Mouse (Mus musculus): ENCODE measurements around the gene Nol7. TPM values are rescaled to one million over a fixed set of nuclear protein-coding genes. Genes with fewer than 3 reads are reported as not detected.

Gene Nol7
- total and polyA plus RNA-seq, 3 experiments: 165 to 329 (median 260) TPM

- no peak for DNase-seq (ENCODE audit: extremely low read depth)
- in situ Hi-C loops (cut with MboI; ENCODE audit: low pct_ligation_motif_present, low pct_unique_long_range_greater_than_20kb, low sequenced_read_pairs): loop anchor here (25.0 kb wide), 1 partner anchor 367 kb away; no protein-coding TSS in a partner anchor
- no peak overlapping the region for H3K27ac ChIP-seq (ENCODE audit: insufficient read depth, low read depth)
- H3K4me2 ChIP-seq (ENCODE audit: insufficient read depth, low read depth, poor library complexity, severe bottlenecking): no peak overlapping the region
- no peaks in the 10 kb centered on the region for H3K79me2 ChIP-seq (replicated peaks; ENCODE audit: control insufficient read depth, extremely low read depth, insufficient read depth, poor library complexity, severe bottlenecking)
- no peak overlapping the region for H3K9ac ChIP-seq (ENCODE audit: insufficient read depth, low read depth)
- no peak overlapping the region for H3K4me3 ChIP-seq (replicated peaks in 1 of 3; ENCODE audit: low read depth in 2 of 3, low read length in 2 of 3, poor library complexity in 1 of 3)
- no peaks in the 10 kb centered on the region for H3K27me3 ChIP-seq (replicated peaks)
- H3K4me1 ChIP-seq (ENCODE audit: control insufficient read depth in 1 of 2, insufficient read depth in 2 of 2): peaks cover 0 to 4% of the 10 kb centered on the region in 2 experiments; a peak in 2 of 4 replicates
- peaks cover 5% of the 10 kb centered on the region for H3K9me3 ChIP-seq (replicated peaks; ENCODE audit: low read length)
- dilution Hi-C loops (cut with MboI; ENCODE audit: extremely low pct_ligation_motif_present, extremely low pct_unique_long_range_greater_than_20kb, low sequenced_read_pairs): no loop called here
- TF ChIP-seq POLR2AphosphoS2 (IDR thresholded peaks at IDR 0.05; ENCODE audit: low read depth, low read length) (no peak), GABPA (IDR thresholded peaks at IDR 0.05; ENCODE audit: insufficient replicate concordance, low read depth, low read length) (no peak), JUN (IDR thresholded peaks at IDR 0.05; ENCODE audit: insufficient read depth, low read depth, low read length) (no peak), MXI1 (IDR thresholded peaks at IDR 0.05; ENCODE audit: low read depth, low read length) (no peak), TCF12 (IDR thresholded peaks at IDR 0.05; ENCODE audit: low read depth, low read length) (no peak), KAT2A (IDR thresholded peaks at IDR 0.05; ENCODE audit: insufficient replicate concordance, low read length) (no peak), ZMIZ1 (IDR thresholded peaks at IDR 0.05; ENCODE audit: low read depth, low read length) (no peak), MAX (IDR thresholded peaks at IDR 0.05; ENCODE audit: low read length) (no peak)
- peaks cover 7 to 40% of the 10 kb centered on the region in 2 experiments for H3K36me3 ChIP-seq (replicated peaks in 1 of 2; ENCODE audit: control insufficient read depth in 1 of 2, insufficient read depth in 1 of 2, low read length in 1 of 2)
These were observed 28.1 kb upstream of the Nol7 start for GRCm38 (mm10) chr13:43370063-43370462.

- Histone ChIP-seq H3K9me3 (replicated peaks; ENCODE audit: low read length) (peaks cover 5% of the 10 kb centered on the region), H3K79me2 (replicated peaks; ENCODE audit: control insufficient read depth, extremely low read depth, insufficient read depth, poor library complexity, severe bottlenecking) (no peaks in the 10 kb centered on the region), H3K27ac (ENCODE audit: insufficient read depth, low read depth) (no peak overlapping the region), H3K27me3 (replicated peaks) (no peaks in the 10 kb centered on the region), H3K36me3 (replicated peaks in 1 of 2; ENCODE audit: control insufficient read depth in 1 of 2, insufficient read depth in 1 of 2, low read length in 1 of 2) (peaks cover 12 to 60% of the 10 kb centered on the region in 2 experiments), H3K4me1 (ENCODE audit: control insufficient read depth in 1 of 2, insufficient read depth in 2 of 2) (no peaks in the 10 kb centered on the region), H3K9ac (ENCODE audit: insufficient read depth, low read depth) (no peak overlapping the region), H3K4me2 (ENCODE audit: insufficient read depth, low read depth, poor library complexity, severe bottlenecking) (no peak overlapping the region), H3K4me3 (replicated peaks in 1 of 3; ENCODE audit: low read depth in 2 of 3, low read length in 2 of 3, poor library complexity in 1 of 3) (no peak overlapping the region)
- in situ Hi-C loops (cut with MboI; ENCODE audit: low pct_ligation_motif_present, low pct_unique_long_range_greater_than_20kb, low sequenced_read_pairs) (loop anchor here (25.0 kb wide), 1 partner anchor 364 kb away; no protein-coding TSS in a partner anchor), dilution Hi-C loops (cut with MboI; ENCODE audit: extremely low pct_ligation_motif_present, extremely low pct_unique_long_range_greater_than_20kb, low sequenced_read_pairs) (no loop called here)
- DNase-seq (ENCODE audit: extremely low read depth): no peak
- TF ChIP-seq CTCF (conservative IDR thresholded peaks at IDR 0.05 in 1 of 2, IDR thresholded peaks at IDR 0.05 in 1 of 2; ENCODE audit: low read depth in 2 of 2, low read length in 2 of 2): peak in 1 of 2 experiments; percentile 44; a peak in 2 of 4 replicates
- TF ChIP-seq MXI1 (IDR thresholded peaks at IDR 0.05; ENCODE audit: low read depth, low read length): no peak
These were observed 25.3 kb upstream of the Nol7 start for GRCm38 (mm10) chr13:43372892-43373291.

- Histone ChIP-seq H3K4me2 (ENCODE audit: insufficient read depth, low read depth, poor library complexity, severe bottlenecking) (no peak overlapping the region), H3K9ac (ENCODE audit: insufficient read depth, low read depth) (no peak overlapping the region), H3K79me2 (replicated peaks; ENCODE audit: control insufficient read depth, extremely low read depth, insufficient read depth, poor library complexity, severe bottlenecking) (no peaks in the 10 kb centered on the region), H3K4me3 (replicated peaks in 1 of 3; ENCODE audit: low read depth in 2 of 3, low read length in 2 of 3, poor library complexity in 1 of 3) (no peak overlapping the region), H3K4me1 (ENCODE audit: control insufficient read depth in 1 of 2, insufficient read depth in 2 of 2) (no peaks in the 10 kb centered on the region), H3K27me3 (replicated peaks) (no peaks in the 10 kb centered on the region), H3K9me3 (replicated peaks; ENCODE audit: low read length) (peaks cover 5% of the 10 kb centered on the region), H3K27ac (ENCODE audit: insufficient read depth, low read depth) (no peak overlapping the region), H3K36me3 (replicated peaks in 1 of 2; ENCODE audit: control insufficient read depth in 1 of 2, insufficient read depth in 1 of 2, low read length in 1 of 2) (peaks cover 12 to 67% of the 10 kb centered on the region in 2 experiments)
- DNase-seq (ENCODE audit: extremely low read depth): no peak
- dilution Hi-C loops (cut with MboI; ENCODE audit: extremely low pct_ligation_motif_present, extremely low pct_unique_long_range_greater_than_20kb, low sequenced_read_pairs) (no loop called here), in situ Hi-C loops (cut with MboI; ENCODE audit: low pct_ligation_motif_present, low pct_unique_long_range_greater_than_20kb, low sequenced_read_pairs) (loop anchor here (25.0 kb wide), 1 partner anchor 363 kb away; no protein-coding TSS in a partner anchor)
- TF ChIP-seq NRF1 (IDR thresholded peaks at IDR 0.05; ENCODE audit: low read depth, low read length) (no peak), ZC3H11A (IDR thresholded peaks at IDR 0.05; ENCODE audit: low read depth, low read length) (no peak), MEF2A (IDR thresholded peaks at IDR 0.05; ENCODE audit: borderline replicate concordance, low read depth, low read length) (no peak), HCFC1 (IDR thresholded peaks at IDR 0.05; ENCODE audit: low read depth, low read length) (no peak), JUN (IDR thresholded peaks at IDR 0.05; ENCODE audit: insufficient read depth, low read depth, low read length) (no peak), KAT2A (IDR thresholded peaks at IDR 0.05; ENCODE audit: insufficient replicate concordance, low read length) (no peak), USF1 (IDR thresholded peaks at IDR 0.05; ENCODE audit: low read depth, low read length) (no peak), POLR2AphosphoS2 (IDR thresholded peaks at IDR 0.05; ENCODE audit: low read depth, low read length) (no peak), BHLHE40 (IDR thresholded peaks at IDR 0.05; ENCODE audit: low read depth, low read length) (no peak), MYC (IDR thresholded peaks at IDR 0.05; ENCODE audit: low read depth, low read length) (no peak), SMC3 (IDR thresholded peaks at IDR 0.05; ENCODE audit: low read depth, low read length) (no peak), E2F4 (IDR thresholded peaks at IDR 0.05; ENCODE audit: insufficient replicate concordance, low read depth, low read length) (no peak), TBP (conservative IDR thresholded peaks at IDR 0.05; ENCODE audit: low read depth, low read length) (no peak), ZNF384 (IDR thresholded peaks at IDR 0.05; ENCODE audit: low read depth, low read length) (no peak), RAD21 (IDR thresholded peaks at IDR 0.05; ENCODE audit: low read depth, low read length) (no peak), MAX (IDR thresholded peaks at IDR 0.05; ENCODE audit: low read length) (no peak)
These were observed 24.0 kb upstream of the Nol7 start for GRCm38 (mm10) chr13:43374205-43374604.
